Mouse (Mus musculus): Measurements from ENCODE around the gene Gpr182. TPM values are rescaled to one million over a fixed set of nuclear protein-coding genes. Genes with fewer than 3 reads are reported as not detected.
A peak's percentile ranks its signal among the peaks of the same experiment; 100 is the strongest.

The Gpr182 gene
- polyA plus RNA-seq, 1 experiment, result 28.8 TPM

GRCm38 (mm10) chr10:127750136-127750777, 1.3 kb downstream of the Gpr182 start:
- peak overlapping the region; percentile 38; the same call in 1 of the 2 replicates for H3K27ac ChIP-seq (ENCODE audit: insufficient read depth, low read length)
- TF ChIP-seq POLR2A (IDR thresholded peaks at IDR 0.05; ENCODE audit: low read depth, low read length) (no peak), CTCF (IDR thresholded peaks at IDR 0.05; ENCODE audit: extremely low read depth, insufficient read depth, insufficient read length, insufficient replicate concordance) (no peak)
- WGBS, result 79% methylated on average over 24 of the region's 24 CpGs
- H3K36me3 ChIP-seq (ENCODE audit: control insufficient read depth, insufficient read depth, low read length), result peaks cover 3% of the 10 kb centered on the region; the same call in 1 of the 2 replicates
- no peak for DNase-seq (ENCODE audit: low read depth in 1 of 2, low spot score in 2 of 2)
- H3K4me1 ChIP-seq (ENCODE audit: control insufficient read depth, insufficient read depth, insufficient read length), result no peaks in the 10 kb centered on the region
- H3K4me3 ChIP-seq (ENCODE audit: extremely low read depth, insufficient read depth, insufficient read length), result peak overlapping the region; percentile 35
- no peaks in the 10 kb centered on the region for H3K27me3 ChIP-seq (ENCODE audit: control insufficient read depth, insufficient read depth, low read length)

- no peak overlapping the region for H3K27ac ChIP-seq (ENCODE audit: insufficient read depth, low read length)
- no peak overlapping the region for H3K4me3 ChIP-seq (ENCODE audit: extremely low read depth, insufficient read depth, insufficient read length)
- 53% methylated on average over 8 of the region's 8 CpGs for WGBS
- DNase-seq (ENCODE audit: low read depth in 1 of 2, low spot score in 2 of 2), result no peak
- no peak for TF ChIP-seq POLR2A (IDR thresholded peaks at IDR 0.05; ENCODE audit: low read depth, low read length)
- no peak for TF ChIP-seq CTCF (IDR thresholded peaks at IDR 0.05; ENCODE audit: extremely low read depth, insufficient read depth, insufficient read length, insufficient replicate concordance)
- H3K4me1 ChIP-seq (ENCODE audit: control insufficient read depth, insufficient read depth, insufficient read length), result no peaks in the 10 kb centered on the region
- H3K36me3 ChIP-seq (ENCODE audit: control insufficient read depth, insufficient read depth, low read length), result peaks cover 6% of the 10 kb centered on the region
- no peaks in the 10 kb centered on the region for H3K27me3 ChIP-seq (ENCODE audit: control insufficient read depth, insufficient read depth, low read length)
Observed at GRCm38 (mm10) chr10:127748847-127749612, 2.5 kb downstream of the Gpr182 start.

GRCm38 (mm10) chr10:127747254-127747653, 4.3 kb downstream of the Gpr182 start:
- WGBS, result 88% methylated on average over 8 of the region's 8 CpGs

DNA sequence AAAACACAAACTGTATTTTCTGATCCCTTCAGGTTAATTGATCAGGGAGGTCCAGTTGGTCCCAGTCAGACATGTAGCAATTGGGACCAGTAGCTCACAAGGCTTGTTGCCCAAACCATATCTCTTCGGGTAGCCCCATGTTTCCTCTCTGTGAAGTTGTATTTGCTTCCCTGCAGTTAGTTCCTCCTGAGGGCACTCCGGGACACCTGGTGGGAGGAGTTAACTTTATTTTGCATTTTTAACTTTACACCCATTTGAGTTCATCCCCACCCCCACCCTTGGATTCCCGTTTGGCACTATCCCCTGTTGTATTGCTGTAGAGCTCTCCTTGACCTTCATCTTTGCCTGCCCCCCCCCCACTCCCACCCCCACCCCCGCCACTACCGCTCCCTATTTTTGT, 5.6 kb downstream of the Gpr182 start:
- no peaks in the 10 kb centered on the region for H3K4me1 ChIP-seq (ENCODE audit: control insufficient read depth, insufficient read depth, insufficient read length)
- H3K27ac ChIP-seq (ENCODE audit: insufficient read depth, low read length), result no peak overlapping the region
- H3K4me3 ChIP-seq (ENCODE audit: extremely low read depth, insufficient read depth, insufficient read length), result no peak overlapping the region
- WGBS, result 60% methylated on average over 5 of the region's 5 CpGs
- DNase-seq (ENCODE audit: low read depth in 1 of 2, low spot score in 2 of 2), result no peak
- no peaks in the 10 kb centered on the region for H3K27me3 ChIP-seq (ENCODE audit: control insufficient read depth, insufficient read depth, low read length)
- H3K36me3 ChIP-seq (ENCODE audit: control insufficient read depth, insufficient read depth, low read length), result peaks cover 28% of the 10 kb centered on the region
- TF ChIP-seq POLR2A (IDR thresholded peaks at IDR 0.05; ENCODE audit: low read depth, low read length) (no peak), CTCF (IDR thresholded peaks at IDR 0.05; ENCODE audit: extremely low read depth, insufficient read depth, insufficient read length, insufficient replicate concordance) (no peak)

More at GRCm38 (mm10) chr10:127747254-127747653, 4.3 kb downstream of the Gpr182 start:
- Histone ChIP-seq H3K4me3 (ENCODE audit: extremely low read depth, insufficient read depth, insufficient read length) (no peak overlapping the region), H3K27ac (ENCODE audit: insufficient read depth, low read length) (no peak overlapping the region), H3K36me3 (ENCODE audit: control insufficient read depth, insufficient read depth, low read length) (peaks cover 22% of the 10 kb centered on the region), H3K4me1 (ENCODE audit: control insufficient read depth, insufficient read depth, insufficient read length) (no peaks in the 10 kb centered on the region), H3K27me3 (ENCODE audit: control insufficient read depth, insufficient read depth, low read length) (no peaks in the 10 kb centered on the region)
- TF ChIP-seq CTCF (IDR thresholded peaks at IDR 0.05; ENCODE audit: extremely low read depth, insufficient read depth, insufficient read length, insufficient replicate concordance) (no peak), POLR2A (IDR thresholded peaks at IDR 0.05; ENCODE audit: low read depth, low read length) (no peak)
- no peak for DNase-seq (ENCODE audit: low read depth in 1 of 2, low spot score in 2 of 2)

- Histone ChIP-seq H3K4me1 (ENCODE audit: control insufficient read depth, insufficient read depth, insufficient read length) (no peaks in the 10 kb centered on the region), H3K27ac (ENCODE audit: insufficient read depth, low read length) (no peak overlapping the region), H3K4me3 (ENCODE audit: extremely low read depth, insufficient read depth, insufficient read length) (no peak overlapping the region), H3K27me3 (ENCODE audit: control insufficient read depth, insufficient read depth, low read length) (no peaks in the 10 kb centered on the region), H3K36me3 (ENCODE audit: control insufficient read depth, insufficient read depth, low read length) (peaks cover 28% of the 10 kb centered on the region)
- WGBS, result 85% methylated on average over 5 of the region's 5 CpGs
- TF ChIP-seq POLR2A (IDR thresholded peaks at IDR 0.05; ENCODE audit: low read depth, low read length), result no peak
- TF ChIP-seq CTCF (IDR thresholded peaks at IDR 0.05; ENCODE audit: extremely low read depth, insufficient read depth, insufficient read length, insufficient replicate concordance), result 0 out of 2 replicates have a peak, but pooled peaks have one; percentile 20
- DNase-seq (ENCODE audit: low read depth in 1 of 2, low spot score in 2 of 2), result peak in 1 of 2 experiments; percentile 23
Observed at GRCm38 (mm10) chr10:127744661-127745060, 6.9 kb downstream of the Gpr182 start.

GRCm38 (mm10) chr10:127739661-127740161, 11.8 kb downstream of the Gpr182 start:
- WGBS, result under 1% methylated on average over 55 of the region's 55 CpGs
- peak overlapping the region; percentile 26; the same call in 1 of the 2 replicates for H3K27ac ChIP-seq (ENCODE audit: insufficient read depth, low read length)
- peaks cover 17% of the 10 kb centered on the region; the same call in 1 of the 2 replicates for H3K4me1 ChIP-seq (ENCODE audit: control insufficient read depth, insufficient read depth, insufficient read length)
- no peaks in the 10 kb centered on the region; the same call in 1 of the 2 replicates for H3K27me3 ChIP-seq (ENCODE audit: control insufficient read depth, insufficient read depth, low read length)
- peaks cover 25% of the 10 kb centered on the region for H3K36me3 ChIP-seq (ENCODE audit: control insufficient read depth, insufficient read depth, low read length)
- TF ChIP-seq POLR2A (IDR thresholded peaks at IDR 0.05; ENCODE audit: low read depth, low read length), result no peak
- no peak for TF ChIP-seq CTCF (IDR thresholded peaks at IDR 0.05; ENCODE audit: extremely low read depth, insufficient read depth, insufficient read length, insufficient replicate concordance)
- peak overlapping the region; percentile 79 for H3K4me3 ChIP-seq (ENCODE audit: extremely low read depth, insufficient read depth, insufficient read length)
- peak in 1 of 2 experiments; percentile 31 for DNase-seq (ENCODE audit: low read depth in 1 of 2, low spot score in 2 of 2)
